Mouse (Mus musculus) E14TG2a.4 (cell line): ENCODE measurements around the gene Pianp.
"Not testable (repeated sequence)": the region's sequence is repeated elsewhere in the genome, so short reads cannot be mapped to it uniquely, and the experiment has no call there.

Experiments used
- CTCF ChIP-seq: conservative IDR thresholded peaks from 2 replicates; pipeline ENCODE4 v1.5.1; 2014; ENCODE audit warnings: low read length
- NANOG ChIP-seq: IDR thresholded peaks from 2 replicates; pipeline ENCODE4 v1.6.1; 2014; ENCODE audit warnings: borderline replicate concordance, low read length, mixed read lengths

DNA sequence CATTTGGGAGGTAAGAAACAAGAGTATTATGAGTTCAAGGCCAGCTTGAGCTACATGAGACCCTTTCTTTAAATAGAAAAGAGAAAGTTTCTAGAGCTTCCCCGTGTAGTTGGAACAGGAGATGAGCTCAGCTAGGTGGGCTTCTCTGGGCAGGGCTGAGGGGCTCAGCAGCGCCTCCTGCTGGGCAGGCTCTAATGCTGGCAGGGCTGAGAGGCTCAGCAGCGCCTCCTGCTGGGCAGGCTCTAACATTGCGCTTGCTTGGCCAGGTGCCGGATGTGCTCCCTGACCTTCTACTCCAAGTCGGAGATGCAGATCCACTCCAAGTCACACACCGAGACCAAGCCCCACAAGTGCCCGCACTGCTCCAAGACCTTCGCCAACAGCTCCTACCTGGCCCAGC lies 34.0 kb downstream of the Pianp start:
- TF ChIP-seq CTCF = peak; percentile 96
- not testable (repeated sequence) for TF ChIP-seq NANOG
